Mouse (Mus musculus): Measurements from ENCODE around the gene Tgfbi. TPM values are rescaled to one million over a fixed set of nuclear protein-coding genes. Genes with fewer than 3 reads are reported as not detected.

The Tgfbi gene
- total RNA-seq, 2 experiments from 2014 or later: 19.3 to 23.4 TPM

- intact Hi-C loops (cut with DNase I): no loop called here
- no peak for DNase-seq (ENCODE audit: low spot score)
These were observed 20.8 kb downstream of the Tgfbi start for GRCm38 (mm10) chr13:56630081-56630480.

GRCm38 (mm10) chr13:56630552-56630951 lies 21.2 kb downstream of the Tgfbi start:
- intact Hi-C loops (cut with DNase I): no loop called here
- DNase-seq (ENCODE audit: low spot score): no peak

GRCm38 (mm10) chr13:56631332-56631731 lies 22.0 kb downstream of the Tgfbi start:
- DNase-seq (ENCODE audit: low spot score): no peak
- intact Hi-C loops (cut with DNase I): no loop called here

- DNase-seq (ENCODE audit: low spot score): no peak
These were observed 24.9 kb downstream of the Tgfbi start for GRCm38 (mm10) chr13:56634139-56634615.

GRCm38 (mm10) chr13:56634920-56635319 lies 25.6 kb downstream of the Tgfbi start:
- intact Hi-C loops (cut with DNase I): no loop called here
- no peak for DNase-seq (ENCODE audit: low spot score)

More at GRCm38 (mm10) chr13:56634139-56634615, 24.9 kb downstream of the Tgfbi start:
- intact Hi-C loops (cut with DNase I): no loop called here

- intact Hi-C loops (cut with DNase I): no loop called here
- DNase-seq (ENCODE audit: low spot score): no peak
These were observed 27.7 kb downstream of the Tgfbi start for GRCm38 (mm10) chr13:56637027-56637426.

- intact Hi-C loops (cut with DNase I): loop anchor here (1.0 to 5.0 kb wide), 3 partner anchors 63 to 164 kb away; no protein-coding TSS in a partner anchor
These were observed 32.4 kb downstream of the Tgfbi start for GRCm38 (mm10) chr13:56641746-56642145.

GRCm38 (mm10) chr13:56644031-56644430 lies 34.7 kb downstream of the Tgfbi start:
- intact Hi-C loops (cut with DNase I): loop anchor here (5.0 kb wide), 1 partner anchor 167 kb away; no protein-coding TSS in a partner anchor
- no peak for DNase-seq (ENCODE audit: low spot score)

More at GRCm38 (mm10) chr13:56641746-56642145, 32.4 kb downstream of the Tgfbi start:
- no peak for DNase-seq (ENCODE audit: low spot score)

- intact Hi-C loops (cut with DNase I): no loop called here
These were observed 36.4 kb downstream of the Tgfbi start for GRCm38 (mm10) chr13:56645744-56646143.

GRCm38 (mm10) chr13:56647597-56648405 lies 38.5 kb downstream of the Tgfbi start:
- DNase-seq (ENCODE audit: low spot score): peak; percentile 74
- intact Hi-C loops (cut with DNase I): no loop called here

More at GRCm38 (mm10) chr13:56645744-56646143, 36.4 kb downstream of the Tgfbi start:
- no peak for DNase-seq (ENCODE audit: low spot score)

GRCm38 (mm10) chr13:56650020-56650419 lies 40.7 kb downstream of the Tgfbi start:
- intact Hi-C loops (cut with DNase I): loop anchor here (10.0 kb wide), 1 partner anchor 615 kb away; no protein-coding TSS in a partner anchor
- DNase-seq (ENCODE audit: low spot score): no peak

GRCm38 (mm10) chr13:56652381-56652780 lies 43.1 kb downstream of the Tgfbi start:
- DNase-seq (ENCODE audit: low spot score): no peak
- intact Hi-C loops (cut with DNase I): loop anchor here (10.0 kb wide), 1 partner anchor 612 kb away; no protein-coding TSS in a partner anchor

- intact Hi-C loops (cut with DNase I): loop anchor here (10.0 kb wide), 1 partner anchor 611 kb away; no protein-coding TSS in a partner anchor
- DNase-seq (ENCODE audit: low spot score): no peak
These were observed 44.9 kb downstream of the Tgfbi start for GRCm38 (mm10) chr13:56654176-56654575.

- peak; percentile 42 for DNase-seq (ENCODE audit: low spot score)
- intact Hi-C loops (cut with DNase I): loop anchor here (2.0 to 10.0 kb wide), 6 partner anchors 46 to 607 kb away; no protein-coding TSS in a partner anchor
These were observed 48.7 kb downstream of the Tgfbi start for GRCm38 (mm10) chr13:56657946-56658512.

- no peak for DNase-seq (ENCODE audit: low spot score)
- intact Hi-C loops (cut with DNase I): loop anchor here (2.0 to 10.0 kb wide), 6 partner anchors 47 to 606 kb away; no protein-coding TSS in a partner anchor
These were observed 49.6 kb downstream of the Tgfbi start for GRCm38 (mm10) chr13:56658931-56659330.

- intact Hi-C loops (cut with DNase I): loop anchor here (5.0 kb wide), 2 partner anchors 40 to 95 kb away; partner anchors contain the start of gene Smad5
- DNase-seq (ENCODE audit: low spot score): no peak
These were observed 52.7 kb downstream of the Tgfbi start for GRCm38 (mm10) chr13:56661914-56662621.

- intact Hi-C loops (cut with DNase I): loop anchor here (5.0 kb wide), 2 partner anchors 38 to 93 kb away; partner anchors contain the start of gene Smad5
- no peak for DNase-seq (ENCODE audit: low spot score)
These were observed 55.2 kb downstream of the Tgfbi start for GRCm38 (mm10) chr13:56664256-56665170.

- intact Hi-C loops (cut with DNase I): no loop called here
- no peak for DNase-seq (ENCODE audit: low spot score)
These were observed 61.9 kb downstream of the Tgfbi start for GRCm38 (mm10) chr13:56671206-56671605.

GRCm38 (mm10) chr13:56677731-56678130 lies 68.4 kb downstream of the Tgfbi start:
- DNase-seq (ENCODE audit: low spot score): no peak
- intact Hi-C loops (cut with DNase I): no loop called here
